Mouse (Mus musculus) G1E (cell line): ENCODE measurements around the gene Lrrtm1. TPM values are rescaled to one million over a fixed set of nuclear protein-coding genes. Genes with fewer than 3 reads are reported as not detected.

ENCODE experiments used
- ATAC-seq: 2 replicates; pipeline ENCODE4 v1.8.0; 2016; ENCODE audit warnings: mild to moderate bottlenecking; ENCODE audit not compliant: insufficient number of reproducible peaks, poor library complexity, low FRiP score, severe bottlenecking; ENCODE audit errors: extremely low read depth
- DNase-seq: peaks from one replicate; pipeline ENCODE4 v3.0.0; 2012; ENCODE audit warnings: low spot score
- H3K27me3 ChIP-seq: 2 replicates; pipeline ENCODE4 v1.6.1; 2012; ENCODE audit warnings: mild to moderate bottlenecking, low read length, inconsistent platforms; ENCODE audit not compliant: insufficient read depth
- H3K36me3 ChIP-seq: replicated peaks from 2 replicates; pipeline ENCODE3; 2012; ENCODE audit warnings: mild to moderate bottlenecking, inconsistent platforms
- H3K4me1 ChIP-seq: 2 replicates; pipeline ENCODE4 v1.6.1; 2012; ENCODE audit warnings: low read depth, low read length, inconsistent platforms, mixed read lengths; ENCODE audit not compliant: insufficient read depth
- H3K4me3 ChIP-seq: 2 replicates; pipeline ENCODE4 v1.5.1; 2012; ENCODE audit warnings: low read depth, mild to moderate bottlenecking, inconsistent platforms, low read length, moderate library complexity, mixed read lengths
- H3K9me3 ChIP-seq: replicated peaks from 2 replicates; pipeline ENCODE4 v1.6.1; 2012; ENCODE audit warnings: inconsistent platforms
- CTCF ChIP-seq: IDR thresholded peaks from 2 replicates; pipeline ENCODE4 v1.5.1; 2012; ENCODE audit warnings: low read depth, low read length, inconsistent platforms, mixed read lengths
- GATA1 ChIP-seq: IDR thresholded peaks from 2 replicates; pipeline ENCODE4 v1.6.1; 2012; ENCODE audit warnings: borderline replicate concordance, low read length, inconsistent platforms, mixed read lengths
- GATA2 ChIP-seq: IDR thresholded peaks from 2 replicates; pipeline ENCODE4 v1.6.1; 2012; ENCODE audit warnings: low read depth, low read length, inconsistent platforms, borderline replicate concordance
- POLR2AphosphoS5 ChIP-seq: IDR thresholded peaks from 2 replicates; pipeline ENCODE4 v1.6.1; 2012; ENCODE audit warnings: low read depth, low read length, inconsistent platforms; ENCODE audit not compliant: insufficient replicate concordance
- TAL1 ChIP-seq: conservative IDR thresholded peaks from 2 replicates; pipeline ENCODE4 v1.6.1; 2012; ENCODE audit warnings: low read depth, low read length, inconsistent platforms, mixed read lengths
- polyA plus RNA-seq: library from polyadenylated mRNA; stranded (reverse); fragments of >175 nt; gene quantifications from 2 replicates; pipeline ENCODE4 v1.2.3, GENCODE M21; 2012
- total RNA-seq, 2 experiments: library from RNA; stranded (forward) in 1 of 2; stranded (reverse) in 1 of 2; fragments of 200-1000 nt in 1 of 2; fragments of >200 nt in 1 of 2; fragmentation: Nextera tagmentation in 1 of 2; gene quantifications; 2 replicates each; pipeline ENCODE4 v1.2.3; 2014 to 2017

Lrrtm1 gene
- total and polyA plus RNA-seq, 3 experiments = not detected

- ATAC-seq (no peak), DNase-seq (no peak)
- peaks cover 5% of the 10 kb centered on the region for H3K9me3 ChIP-seq
- no peak overlapping the region for H3K4me3 ChIP-seq
- no peaks in the 10 kb centered on the region for H3K27me3 ChIP-seq
- TF ChIP-seq TAL1 = no peak
- no peak for TF ChIP-seq POLR2AphosphoS5
- no peak for TF ChIP-seq GATA1
- TF ChIP-seq GATA2 = no peak
- no peak for TF ChIP-seq CTCF
- H3K4me1 ChIP-seq = no peaks in the 10 kb centered on the region
- no peaks in the 10 kb centered on the region for H3K36me3 ChIP-seq
Measured at GRCm38 (mm10) chr6:77215322-77215721, 27.2 kb upstream of the Lrrtm1 start.

GRCm38 (mm10) chr6:77218875-77219274 lies 23.6 kb upstream of the Lrrtm1 start:
- Histone ChIP-seq H3K4me1 (no peaks in the 10 kb centered on the region), H3K27me3 (no peaks in the 10 kb centered on the region), H3K36me3 (no peaks in the 10 kb centered on the region), H3K9me3 (peaks cover 15% of the 10 kb centered on the region), H3K4me3 (no peak overlapping the region)
- no peak for TF ChIP-seq CTCF
- no peak for TF ChIP-seq TAL1
- TF ChIP-seq GATA2 = no peak
- TF ChIP-seq GATA1 = no peak
- TF ChIP-seq POLR2AphosphoS5 = no peak
- no peak for DNase-seq
- ATAC-seq = no peak

- TF ChIP-seq GATA1 (no peak), CTCF (no peak), TAL1 (no peak), GATA2 (no peak), POLR2AphosphoS5 (no peak)
- Histone ChIP-seq H3K36me3 (no peaks in the 10 kb centered on the region), H3K27me3 (no peaks in the 10 kb centered on the region), H3K4me3 (no peak overlapping the region), H3K9me3 (peaks cover 15% of the 10 kb centered on the region), H3K4me1 (no peaks in the 10 kb centered on the region)
- ATAC-seq = no peak
- no peak for DNase-seq
Measured at GRCm38 (mm10) chr6:77220776-77221175, 21.7 kb upstream of the Lrrtm1 start.

- H3K4me1 ChIP-seq = no peaks in the 10 kb centered on the region
- TF ChIP-seq POLR2AphosphoS5 = no peak
- no peak for TF ChIP-seq GATA2
- no peak for TF ChIP-seq GATA1
- TF ChIP-seq TAL1 = no peak
- TF ChIP-seq CTCF = no peak
- no peaks in the 10 kb centered on the region for H3K36me3 ChIP-seq
- ATAC-seq (no peak), DNase-seq (no peak)
- no peak overlapping the region for H3K4me3 ChIP-seq
- H3K9me3 ChIP-seq = peaks cover 10% of the 10 kb centered on the region
- H3K27me3 ChIP-seq = no peaks in the 10 kb centered on the region
Measured at GRCm38 (mm10) chr6:77222849-77223638, 19.4 kb upstream of the Lrrtm1 start.

- Histone ChIP-seq H3K27me3 (no peaks in the 10 kb centered on the region), H3K4me1 (no peaks in the 10 kb centered on the region), H3K9me3 (peaks cover 34% of the 10 kb centered on the region), H3K36me3 (no peaks in the 10 kb centered on the region), H3K4me3 (no peak overlapping the region)
- no peak for TF ChIP-seq GATA1
- no peak for TF ChIP-seq POLR2AphosphoS5
- TF ChIP-seq GATA2 = no peak
- TF ChIP-seq CTCF = no peak
- TF ChIP-seq TAL1 = no peak
- ATAC-seq (no peak), DNase-seq (no peak)
Measured at GRCm38 (mm10) chr6:77240426-77240825, 2.1 kb upstream of the Lrrtm1 start.

GRCm38 (mm10) chr6:77243541-77244231 lies 1.2 kb downstream of the Lrrtm1 start:
- Histone ChIP-seq H3K4me3 (no peak overlapping the region; the same call in 1 of the 2 replicates), H3K4me1 (no peaks in the 10 kb centered on the region), H3K36me3 (no peaks in the 10 kb centered on the region), H3K9me3 (peaks cover 33% of the 10 kb centered on the region), H3K27me3 (no peaks in the 10 kb centered on the region)
- TF ChIP-seq TAL1 = no peak
- TF ChIP-seq POLR2AphosphoS5 = no peak
- no peak for TF ChIP-seq GATA1
- no peak for TF ChIP-seq GATA2
- TF ChIP-seq CTCF = no peak
- no peak for DNase-seq
- no peak for ATAC-seq
